9 mouse cellular contexts compared by ENCODE assay signal in the genomic region with DNA sequence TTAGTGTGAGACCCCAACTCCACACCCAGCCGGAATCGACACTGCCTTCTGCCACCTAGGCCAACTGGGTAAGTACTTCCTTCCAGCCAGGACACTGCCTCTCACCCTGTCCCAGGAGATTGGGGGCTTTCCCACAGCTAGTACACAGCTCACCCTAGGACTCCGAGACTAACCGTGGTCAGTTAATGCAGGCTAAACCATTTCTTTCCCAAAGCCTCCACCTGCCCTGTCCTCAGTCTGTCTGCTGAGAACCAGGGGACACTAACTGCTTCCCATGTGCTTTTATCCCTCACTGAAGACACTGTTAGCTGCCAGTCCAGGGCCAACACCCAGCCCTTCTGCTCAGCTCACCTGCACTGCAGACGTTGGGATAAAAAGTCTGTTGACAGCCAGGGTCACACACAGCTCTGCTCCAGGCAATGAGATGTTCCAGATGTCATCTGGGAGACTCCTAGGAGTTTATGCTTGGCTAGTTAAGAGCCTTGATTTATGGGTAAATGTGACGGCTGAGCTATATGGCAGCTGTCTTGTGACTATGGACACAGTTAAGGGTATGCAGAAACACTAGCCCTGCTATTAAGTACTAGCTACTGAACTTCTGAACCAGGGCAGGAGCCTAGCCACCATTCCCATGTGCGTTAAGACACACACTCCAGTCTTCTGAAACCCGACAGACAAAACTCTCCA. TPM values are rescaled to one million over a fixed set of nuclear protein-coding genes. Genes with fewer than 3 reads are reported as not detected.
DNase-seq lines count a peak whose midpoint lies in the region; ATAC-seq lines count a peak whose summit lies in the region.
"Had no signal": no experiment of that assay in that cellular context is flagged by ENCODE, and none has a peak within 500 bp of the region (broad histone marks: within the 10 kb centered on the region; RNA-seq: fewer than 3 reads in every experiment).

No protein-coding gene starts in this region.

- H3K27me3 ChIP-seq in hindbrain, embryonic 14.5 days (ENCODE audit: control insufficient read depth, insufficient read depth, low read length), result no peaks in the 10 kb centered on the region
- H3K27me3 ChIP-seq in hindbrain, embryonic 10.5 days (ENCODE audit: insufficient read depth, poor library complexity, severe bottlenecking), result no peaks in the 10 kb centered on the region
- no peaks in the 10 kb centered on the region for H3K27me3 ChIP-seq in limb, embryonic 13.5 days

- 0 out of 2 replicates have a peak overlapping the region, but pooled peaks have one; percentile 9 for H3K9ac ChIP-seq in hindbrain, embryonic 14.5 days
- H3K9ac ChIP-seq in limb, embryonic 13.5 days, result 0 out of 2 replicates have a peak overlapping the region, but pooled peaks have one; percentile 13

- 69% methylated on average over 8 of the region's 8 CpGs for WGBS in hindbrain, embryonic 14.5 days
- WGBS in hindbrain, embryonic 10.5 days, result 81% methylated on average over 8 of the region's 8 CpGs
- 37% methylated on average over 8 of the region's 8 CpGs for WGBS in limb, embryonic 13.5 days

- DNase-seq in hindbrain, embryonic 14.5 days (ENCODE audit: low spot score), result no peak
- DNase-seq in hindbrain, embryonic 10.5 days (ENCODE audit: low spot score), result no peak
- peak; percentile 31 to 35 for DNase-seq in B cell, adult 2 months
- peak; percentile 72 for DNase-seq in MN1 (ENCODE audit: low spot score)
- no peak for DNase-seq in left cerebral cortex, postnatal 10 days (ENCODE audit: extremely low spot score in 1 of 2, low spot score in 2 of 2)
- DNase-seq in layer of hippocampus, adult 8-10 months (ENCODE audit: low spot score in 2 of 2), result no peak
- DNase-seq: right cerebral cortex, postnatal 14 days had no signal

- H3K36me3 ChIP-seq in hindbrain, embryonic 14.5 days (replicated peaks; ENCODE audit: control insufficient read depth, insufficient read depth), result no peaks in the 10 kb centered on the region
- peaks cover 9% of the 10 kb centered on the region; the same call in 1 of the 2 replicates for H3K36me3 ChIP-seq in hindbrain, embryonic 10.5 days
- peaks cover 6% of the 10 kb centered on the region; the same call in 1 of the 2 replicates for H3K36me3 ChIP-seq in limb, embryonic 13.5 days

- H3K4me2 ChIP-seq in hindbrain, embryonic 14.5 days (replicated peaks), result no peak overlapping the region; the same call in 1 of the 2 replicates
- 0 out of 2 replicates have a peak overlapping the region, but pooled peaks have one; percentile 14 for H3K4me2 ChIP-seq in limb, embryonic 13.5 days (replicated peaks)

- no peaks in the 10 kb centered on the region for H3K9me3 ChIP-seq in hindbrain, embryonic 14.5 days (ENCODE audit: control insufficient read depth, low read length)
- H3K9me3 ChIP-seq in hindbrain, embryonic 10.5 days, result no peaks in the 10 kb centered on the region
- no peaks in the 10 kb centered on the region for H3K9me3 ChIP-seq in limb, embryonic 13.5 days

- no peak overlapping the region for H3K4me3 ChIP-seq in hindbrain, embryonic 14.5 days (replicated peaks; ENCODE audit: low read length)
- H3K4me3 ChIP-seq in hindbrain, embryonic 10.5 days, result no peak overlapping the region
- no peak overlapping the region for H3K4me3 ChIP-seq in limb, embryonic 13.5 days

- no peak for ATAC-seq in hindbrain, embryonic 14.5 days (ENCODE audit: low FRiP score)
- ATAC-seq in limb, embryonic 13.5 days (ENCODE audit: low FRiP score, low read depth), result no peak
- ATAC-seq in frontal cortex, adult (ENCODE audit: low TSS enrichment), result no peak

- intact Hi-C loops in left cerebral cortex, postnatal 10 days (cut with DNase I), result no loop called here

- H3K27ac ChIP-seq in hindbrain, embryonic 14.5 days, result peak overlapping the region; percentile 74; the same call in 1 of the 2 replicates
- no peak overlapping the region; the same call in 1 of the 2 replicates for H3K27ac ChIP-seq in hindbrain, embryonic 10.5 days
- H3K27ac ChIP-seq in limb, embryonic 13.5 days, result 0 out of 2 replicates have a peak overlapping the region, but pooled peaks have one; percentile 28

- H3K4me1 ChIP-seq in hindbrain, embryonic 14.5 days (replicated peaks; ENCODE audit: control insufficient read depth, insufficient read depth, low read length), result peaks cover 51% of the 10 kb centered on the region
- peaks cover 75% of the 10 kb centered on the region for H3K4me1 ChIP-seq in hindbrain, embryonic 10.5 days (replicated peaks)
- peaks cover 76% of the 10 kb centered on the region for H3K4me1 ChIP-seq in limb, embryonic 13.5 days

RNA-seq across cellular contexts. Expression of gene Ccdc167, which starts 5.0 kb away (rescaled TPM):
- polyA plus RNA-seq in hindbrain, embryonic 14.5 days (2014; fragmentation: Nextera tagmentation; extraction: Ambion mirVana), result 13.5 and 13.6 TPM in 2 replicates
- polyA plus RNA-seq in hindbrain, embryonic 10.5 days (2016; fragmentation: Nextera tagmentation; extraction: Ambion mirVana), result 16.4 and 16.8 TPM in 2 replicates
- polyA plus RNA-seq in limb, embryonic 13.5 days (2015; fragmentation: Nextera tagmentation; extraction: Ambion mirVana), result 12.7 and 14.4 TPM in 2 replicates
- 10 to 100 TPM; 11.9 to 12.8 TPM for total RNA-seq in left cerebral cortex, postnatal 10 days (2021)
- total RNA-seq in layer of hippocampus, adult 8-10 months (2022), result 10 to 100 TPM; 17.0 to 25.2 (median 23.1) TPM

RNA-seq across cellular contexts. Expression of gene Cmtr1, which starts 51.5 kb away (rescaled TPM):
- 103 and 109 TPM in 2 replicates for polyA plus RNA-seq in hindbrain, embryonic 14.5 days (2014; fragmentation: Nextera tagmentation; extraction: Ambion mirVana)
- 135 and 149 TPM in 2 replicates for polyA plus RNA-seq in hindbrain, embryonic 10.5 days (2016; fragmentation: Nextera tagmentation; extraction: Ambion mirVana)
- polyA plus RNA-seq in limb, embryonic 13.5 days (2015; fragmentation: Nextera tagmentation; extraction: Ambion mirVana), result 125 and 135 TPM in 2 replicates
- total RNA-seq in left cerebral cortex, postnatal 10 days (2021), result 100 to 1,000 TPM in 1 of 2 experiments, 10 to 100 TPM in 1; 85.1 to 104 TPM
- 100 to 1,000 TPM; 108 to 142 (median 130) TPM for total RNA-seq in layer of hippocampus, adult 8-10 months (2022)

Comparison
In these comparisons a context has a peak if more than half of its experiments do, and no peak if none do; other contexts are left out.
1. DNase-seq: peak in B cell, adult 2 months (2 of 2) and MN1 (single experiment); none in hindbrain, embryonic 14.5 days (single experiment), hindbrain, embryonic 10.5 days (single experiment), left cerebral cortex, postnatal 10 days (0 of 2) and layer of hippocampus, adult 8-10 months (0 of 2).